Mouse (Mus musculus): ENCODE measurements at regions not wholly inside any gene's neighbourhood (a gene's known extent, or its start where the extent isn't known, plus 50 kb on each side); places are given as distances from the start of the nearest gene placed in this dataset.

- H3K36me3 ChIP-seq: no peaks in the 10 kb centered on the region
- no peak overlapping the region for H3K4me3 ChIP-seq
- WGBS: 25% methylated on average over 8 of the region's 8 CpGs
- no peak for ATAC-seq (ENCODE audit: low FRiP score)
- no peaks in the 10 kb centered on the region for H3K9me3 ChIP-seq (replicated peaks)
- no peak overlapping the region for H3K27ac ChIP-seq
- no peaks in the 10 kb centered on the region for H3K27me3 ChIP-seq
- H3K4me1 ChIP-seq: no peaks in the 10 kb centered on the region
- H3K9ac ChIP-seq: no peak overlapping the region
- H3K4me2 ChIP-seq (replicated peaks): no peak overlapping the region
Observed at GRCm38 (mm10) chr15:61553081-61553680, 630.4 kb upstream of the A1bg start.

GRCm38 (mm10) chr15:61551206-61551605 lies 628.4 kb upstream of the A1bg start:
- Histone ChIP-seq H3K4me2 (replicated peaks) (no peak overlapping the region), H3K4me1 (no peaks in the 10 kb centered on the region), H3K27me3 (no peaks in the 10 kb centered on the region), H3K27ac (no peak overlapping the region), H3K9me3 (replicated peaks) (no peaks in the 10 kb centered on the region), H3K36me3 (no peaks in the 10 kb centered on the region), H3K4me3 (no peak overlapping the region), H3K9ac (no peak overlapping the region)
- 83% methylated on average over 5 of the region's 5 CpGs for WGBS
- ATAC-seq (ENCODE audit: low FRiP score): no peak

- 80% methylated on average over 4 of the region's 4 CpGs for WGBS
- H3K9ac ChIP-seq: no peak overlapping the region
- no peak overlapping the region for H3K27ac ChIP-seq
- no peaks in the 10 kb centered on the region for H3K27me3 ChIP-seq
- no peak overlapping the region for H3K4me2 ChIP-seq (replicated peaks)
- no peaks in the 10 kb centered on the region for H3K4me1 ChIP-seq
- no peak for ATAC-seq (ENCODE audit: low FRiP score)
- H3K9me3 ChIP-seq (replicated peaks): no peaks in the 10 kb centered on the region
- H3K36me3 ChIP-seq: no peaks in the 10 kb centered on the region
- H3K4me3 ChIP-seq: no peak overlapping the region
Observed at GRCm38 (mm10) chr15:61548400-61548799, 625.6 kb upstream of the A1bg start.

- Histone ChIP-seq H3K9ac (no peak overlapping the region), H3K27me3 (no peaks in the 10 kb centered on the region), H3K4me1 (no peaks in the 10 kb centered on the region), H3K36me3 (no peaks in the 10 kb centered on the region), H3K4me3 (no peak overlapping the region), H3K9me3 (replicated peaks) (no peaks in the 10 kb centered on the region), H3K4me2 (replicated peaks) (no peak overlapping the region), H3K27ac (no peak overlapping the region)
- ATAC-seq (ENCODE audit: low FRiP score): no peak
- 88% methylated on average over 3 of the region's 3 CpGs for WGBS
Observed at GRCm38 (mm10) chr15:61546608-61547007, 623.8 kb upstream of the A1bg start.

- Histone ChIP-seq H3K4me1 (no peaks in the 10 kb centered on the region), H3K9me3 (replicated peaks) (no peaks in the 10 kb centered on the region), H3K27me3 (no peaks in the 10 kb centered on the region), H3K27ac (no peak overlapping the region), H3K4me2 (replicated peaks) (no peak overlapping the region), H3K36me3 (no peaks in the 10 kb centered on the region), H3K9ac (no peak overlapping the region), H3K4me3 (no peak overlapping the region)
- ATAC-seq (ENCODE audit: low FRiP score): no peak
- 56% methylated on average over 2 of the region's 2 CpGs for WGBS
Observed at GRCm38 (mm10) chr15:61544074-61544473, 621.3 kb upstream of the A1bg start.

- Histone ChIP-seq H3K4me2 (replicated peaks) (no peak overlapping the region), H3K4me3 (no peak overlapping the region), H3K27ac (no peak overlapping the region), H3K27me3 (no peaks in the 10 kb centered on the region), H3K9me3 (replicated peaks) (no peaks in the 10 kb centered on the region), H3K9ac (no peak overlapping the region), H3K36me3 (no peaks in the 10 kb centered on the region), H3K4me1 (no peaks in the 10 kb centered on the region)
- WGBS: 53% methylated on average over 4 of the region's 4 CpGs
- ATAC-seq (ENCODE audit: low FRiP score): no peak
Observed at GRCm38 (mm10) chr15:61541643-61542042, 618.8 kb upstream of the A1bg start.

GRCm38 (mm10) chr15:61540753-61541421 lies 618.1 kb upstream of the A1bg start:
- no peaks in the 10 kb centered on the region for H3K4me1 ChIP-seq
- ATAC-seq (ENCODE audit: low FRiP score): no peak
- no peak overlapping the region for H3K4me3 ChIP-seq
- no peak overlapping the region for H3K27ac ChIP-seq
- no peaks in the 10 kb centered on the region for H3K36me3 ChIP-seq
- no peaks in the 10 kb centered on the region for H3K9me3 ChIP-seq (replicated peaks)
- H3K4me2 ChIP-seq (replicated peaks): no peak overlapping the region
- no peaks in the 10 kb centered on the region for H3K27me3 ChIP-seq
- H3K9ac ChIP-seq: no peak overlapping the region
- 67% methylated on average over 10 of the region's 10 CpGs for WGBS

- Histone ChIP-seq H3K36me3 (no peaks in the 10 kb centered on the region), H3K4me2 (replicated peaks) (no peak overlapping the region), H3K9ac (no peak overlapping the region), H3K4me1 (no peaks in the 10 kb centered on the region), H3K9me3 (replicated peaks) (no peaks in the 10 kb centered on the region), H3K27ac (no peak overlapping the region), H3K4me3 (no peak overlapping the region), H3K27me3 (no peaks in the 10 kb centered on the region)
- ATAC-seq (ENCODE audit: low FRiP score): no peak
- 62% methylated on average over 4 of the region's 5 CpGs for WGBS
Observed at GRCm38 (mm10) chr15:61538930-61539329, 616.1 kb upstream of the A1bg start.

GRCm38 (mm10) chr15:61538169-61538755 lies 615.5 kb upstream of the A1bg start:
- no peak overlapping the region for H3K4me2 ChIP-seq (replicated peaks)
- H3K4me1 ChIP-seq: no peaks in the 10 kb centered on the region
- H3K9me3 ChIP-seq (replicated peaks): no peaks in the 10 kb centered on the region
- H3K27me3 ChIP-seq: no peaks in the 10 kb centered on the region
- H3K4me3 ChIP-seq: no peak overlapping the region
- no peak overlapping the region for H3K27ac ChIP-seq
- no peak for ATAC-seq (ENCODE audit: low FRiP score)
- WGBS: 67% methylated on average over 4 of the region's 4 CpGs
- no peaks in the 10 kb centered on the region for H3K36me3 ChIP-seq
- H3K9ac ChIP-seq: no peak overlapping the region

GRCm38 (mm10) chr15:61536332-61536716 lies 613.5 kb upstream of the A1bg start:
- Histone ChIP-seq H3K4me3 (no peak overlapping the region), H3K27ac (no peak overlapping the region), H3K9ac (no peak overlapping the region), H3K36me3 (no peaks in the 10 kb centered on the region), H3K9me3 (replicated peaks) (no peaks in the 10 kb centered on the region), H3K4me1 (no peaks in the 10 kb centered on the region), H3K27me3 (no peaks in the 10 kb centered on the region), H3K4me2 (replicated peaks) (no peak overlapping the region)
- 70% methylated on average over 2 of the region's 2 CpGs for WGBS
- no peak for ATAC-seq (ENCODE audit: low FRiP score)

GRCm38 (mm10) chr15:61535644-61536331 lies 613.0 kb upstream of the A1bg start:
- Histone ChIP-seq H3K9ac (no peak overlapping the region), H3K9me3 (replicated peaks) (no peaks in the 10 kb centered on the region), H3K4me3 (no peak overlapping the region), H3K27ac (no peak overlapping the region), H3K27me3 (no peaks in the 10 kb centered on the region), H3K4me1 (no peaks in the 10 kb centered on the region), H3K36me3 (no peaks in the 10 kb centered on the region), H3K4me2 (replicated peaks) (no peak overlapping the region)
- ATAC-seq (ENCODE audit: low FRiP score): no peak
- 52% methylated on average over 6 of the region's 6 CpGs for WGBS

GRCm38 (mm10) chr15:61535180-61535579 lies 612.4 kb upstream of the A1bg start:
- Histone ChIP-seq H3K27ac (no peak overlapping the region), H3K9me3 (replicated peaks) (no peaks in the 10 kb centered on the region), H3K4me2 (replicated peaks) (no peak overlapping the region), H3K27me3 (no peaks in the 10 kb centered on the region), H3K4me1 (no peaks in the 10 kb centered on the region), H3K9ac (no peak overlapping the region), H3K36me3 (no peaks in the 10 kb centered on the region), H3K4me3 (no peak overlapping the region)
- no peak for ATAC-seq (ENCODE audit: low FRiP score)
- WGBS: 54% methylated on average over 6 of the region's 6 CpGs
